Mouse (Mus musculus) E14TG2a.4 (cell line): ENCODE data around the gene Atp8a2.
"Not testable (repeated sequence)": the region's sequence is repeated elsewhere in the genome, so short reads cannot be mapped to it uniquely, and the experiment has no call there.

Source experiments
- H3K27me3 ChIP-seq: 2 replicates; pipeline ENCODE4 v1.6.1; 2014; ENCODE audit warnings: low read length, control low read depth; ENCODE audit not compliant: insufficient read depth
- H3K36me3 ChIP-seq: 2 replicates; pipeline ENCODE4 v1.6.1; 2014; ENCODE audit warnings: low read length, control low read depth; ENCODE audit not compliant: insufficient read depth
- H3K4me1 ChIP-seq: replicated peaks from 2 replicates; pipeline ENCODE4 v1.6.1; 2014; ENCODE audit warnings: low read depth, low read length, control low read depth
- H3K4me3 ChIP-seq: replicated peaks from 2 replicates; pipeline ENCODE4 v1.5.1; 2014; ENCODE audit warnings: mild to moderate bottlenecking, low read length
- H3K9me3 ChIP-seq: 2 replicates; pipeline ENCODE4 v1.6.1; 2014; ENCODE audit warnings: low read length, control low read depth
- CTCF ChIP-seq: conservative IDR thresholded peaks from 2 replicates; pipeline ENCODE4 v1.5.1; 2014; ENCODE audit warnings: low read length
- NANOG ChIP-seq: IDR thresholded peaks from 2 replicates; pipeline ENCODE4 v1.6.1; 2014; ENCODE audit warnings: borderline replicate concordance, low read length, mixed read lengths
- POU5F1 ChIP-seq: IDR thresholded peaks from 2 replicates; pipeline ENCODE4 v1.6.1; 2014; ENCODE audit warnings: low read length, borderline replicate concordance

Atp8a2 gene

DNA sequence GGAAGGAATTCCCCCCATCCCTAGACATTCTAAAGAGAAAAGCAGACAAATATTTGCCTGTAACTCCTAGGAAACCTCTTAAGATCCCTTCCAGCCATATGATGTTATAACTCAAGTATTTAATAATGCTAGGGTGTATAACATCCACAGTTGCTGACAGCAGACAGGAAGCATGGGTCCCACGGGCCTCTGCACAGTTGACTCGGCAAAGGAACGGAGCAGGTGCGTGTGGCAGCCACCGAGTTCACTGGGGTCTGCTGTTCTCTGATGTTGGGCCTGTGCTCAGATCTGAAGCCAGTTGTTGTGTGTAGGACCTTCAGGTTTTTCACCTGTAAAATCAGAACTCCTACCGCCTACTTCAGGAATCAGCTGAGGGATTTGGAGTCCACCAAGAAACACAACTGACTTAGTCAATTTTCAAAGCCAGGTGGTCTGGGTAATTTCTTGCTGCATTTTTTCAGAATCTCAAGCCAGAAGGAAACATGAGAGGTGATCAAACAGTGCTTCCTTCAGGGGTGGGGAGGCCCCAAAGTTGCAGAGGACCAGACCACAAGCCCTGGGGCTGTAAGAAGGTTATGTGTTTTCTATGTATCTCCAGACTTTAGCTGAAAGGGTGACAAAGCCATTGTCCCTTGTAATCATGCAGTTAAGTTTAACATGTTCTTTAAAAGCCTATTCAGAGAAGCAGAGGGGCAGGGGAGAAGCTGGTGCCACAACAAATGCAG lies 338.3 kb downstream of the Atp8a2 start:
- Histone ChIP-seq H3K27me3 (0 out of 2 replicates have a peak, but pooled peaks cover 5% of the 10 kb centered on the region), H3K36me3 (no peaks in the 10 kb centered on the region), H3K9me3 (no peaks in the 10 kb centered on the region), H3K4me3 (no peak overlapping the region), H3K4me1 (peaks cover 3% of the 10 kb centered on the region)
- TF ChIP-seq POU5F1 (no peak), CTCF (no peak), NANOG (no peak)

DNA sequence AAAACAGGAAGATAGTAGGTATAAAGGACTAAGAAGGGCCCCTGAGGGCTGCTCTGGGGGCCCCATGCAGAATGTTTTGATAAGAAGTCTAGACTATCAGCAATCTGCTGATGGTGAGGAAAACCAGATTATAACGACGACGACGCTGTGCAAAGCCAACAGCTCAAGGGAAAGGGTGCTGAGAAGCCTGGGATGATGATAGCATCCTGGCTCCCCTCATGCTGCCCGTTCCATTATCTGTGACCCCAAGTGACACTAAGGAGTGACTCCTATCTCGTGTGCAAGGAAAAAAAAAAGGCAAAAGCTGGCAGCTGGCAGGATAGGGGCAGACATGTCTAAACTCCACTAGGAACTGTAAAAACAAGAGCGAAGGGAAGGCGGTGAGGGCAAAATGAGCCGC lies 343.8 kb downstream of the Atp8a2 start:
- Histone ChIP-seq H3K4me1 (peaks cover 11% of the 10 kb centered on the region), H3K9me3 (no peaks in the 10 kb centered on the region), H3K4me3 (no peak overlapping the region), H3K27me3 (no peaks in the 10 kb centered on the region), H3K36me3 (no peaks in the 10 kb centered on the region)
- TF ChIP-seq POU5F1 (no peak), NANOG (no peak), CTCF (no peak)

DNA sequence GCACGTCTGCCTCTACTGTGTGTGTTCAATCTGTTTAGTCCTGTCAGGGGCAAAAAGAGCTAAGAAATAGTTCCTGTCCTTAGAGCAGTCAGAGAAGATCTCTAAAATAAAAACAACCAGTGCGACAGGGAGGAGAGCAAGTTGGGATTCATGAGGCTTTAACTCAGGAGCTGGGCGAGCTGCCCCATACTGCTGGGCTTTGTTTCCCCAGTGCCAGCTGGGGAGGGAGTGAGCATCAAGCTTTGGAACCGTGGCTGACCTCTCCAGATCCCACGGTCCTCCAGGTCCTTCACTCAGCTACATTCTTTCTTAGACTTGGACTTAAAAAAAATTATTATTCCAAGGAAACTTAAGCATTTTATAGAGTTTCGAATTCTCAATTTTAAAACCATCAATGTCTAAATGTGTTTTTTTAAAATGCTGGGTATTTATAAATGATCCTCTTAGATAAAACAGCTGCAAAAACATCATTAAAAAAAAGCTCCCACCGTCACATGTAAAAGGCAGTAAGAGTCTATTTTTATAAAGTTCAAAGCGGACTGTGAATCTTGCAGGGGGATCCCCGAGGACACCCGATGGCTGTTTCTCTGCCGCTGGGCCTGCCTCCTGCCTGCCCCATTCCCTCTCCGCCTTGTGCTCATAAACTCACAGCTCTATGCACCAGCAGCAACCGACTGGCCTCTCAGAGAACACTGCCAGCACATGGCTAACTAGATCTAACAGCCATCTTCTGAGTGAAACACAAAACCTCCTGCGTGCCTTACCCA lies 350.2 kb downstream of the Atp8a2 start:
- Histone ChIP-seq H3K4me1 (no peaks in the 10 kb centered on the region), H3K9me3 (no peaks in the 10 kb centered on the region), H3K4me3 (no peak overlapping the region), H3K27me3 (0 out of 2 replicates have a peak, but pooled peaks cover 2% of the 10 kb centered on the region), H3K36me3 (no peaks in the 10 kb centered on the region)
- TF ChIP-seq CTCF (no peak), NANOG (no peak), POU5F1 (no peak)

- H3K9me3 ChIP-seq = no peaks in the 10 kb centered on the region
- TF ChIP-seq POU5F1 = no peak
- TF ChIP-seq CTCF = no peak
- no peak for TF ChIP-seq NANOG
Observed at GRCm38 (mm10) chr14:59843264-59843942, 353.6 kb downstream of the Atp8a2 start.

DNA sequence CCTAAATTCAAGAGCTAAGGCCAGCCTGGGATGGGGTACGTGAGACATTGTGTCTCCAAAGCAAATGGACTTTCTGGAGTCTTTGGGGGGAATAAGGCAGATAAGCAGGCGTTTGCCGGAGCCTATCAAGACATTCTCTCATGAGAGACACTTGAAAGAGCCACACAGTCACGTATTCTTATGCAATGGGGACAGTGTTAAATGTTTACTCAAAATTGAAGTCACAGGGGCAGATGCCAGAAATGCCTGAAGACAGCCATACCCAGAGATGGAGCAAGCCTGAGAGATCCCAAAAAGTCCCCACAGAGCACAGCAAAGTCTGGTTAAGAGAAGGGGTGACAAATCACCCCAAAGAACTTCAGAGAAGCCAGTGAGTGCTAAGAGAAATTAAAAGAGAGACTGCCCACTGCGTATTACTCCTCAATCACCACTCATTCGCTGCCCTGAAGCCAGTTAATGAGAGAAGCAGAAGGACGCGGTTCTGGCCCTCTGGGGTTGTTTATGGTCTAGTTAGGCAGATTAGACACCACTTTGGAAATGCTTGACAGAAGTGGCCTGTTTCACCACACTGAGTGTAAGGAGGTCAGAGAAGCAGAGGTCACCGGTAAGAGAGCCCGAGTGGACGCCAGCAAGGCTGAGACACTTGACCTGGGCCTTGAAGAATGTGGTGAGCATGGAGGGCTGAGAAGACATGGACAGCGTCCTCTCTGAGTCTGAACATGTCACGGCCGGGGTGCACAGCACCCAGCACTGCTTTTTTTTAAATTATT lies 356.8 kb downstream of the Atp8a2 start:
- Histone ChIP-seq H3K4me1 (no peaks in the 10 kb centered on the region), H3K4me3 (no peak overlapping the region), H3K9me3 (peaks cover 12% of the 10 kb centered on the region), H3K36me3 (no peaks in the 10 kb centered on the region), H3K27me3 (no peaks in the 10 kb centered on the region)
- no peak for TF ChIP-seq CTCF
- TF ChIP-seq POU5F1 = no peak
- TF ChIP-seq NANOG = no peak

More at GRCm38 (mm10) chr14:59843264-59843942, 353.6 kb downstream of the Atp8a2 start:
- H3K36me3 ChIP-seq = no peaks in the 10 kb centered on the region
- no peak overlapping the region for H3K4me3 ChIP-seq
- H3K4me1 ChIP-seq = no peaks in the 10 kb centered on the region
- H3K27me3 ChIP-seq = 0 out of 2 replicates have a peak, but pooled peaks cover 2% of the 10 kb centered on the region

GRCm38 (mm10) chr14:59838446-59839259 lies 358.3 kb downstream of the Atp8a2 start:
- peaks cover 12% of the 10 kb centered on the region for H3K9me3 ChIP-seq
- H3K27me3 ChIP-seq, H3K4me3 ChIP-seq: not testable (repeated sequence)

DNA sequence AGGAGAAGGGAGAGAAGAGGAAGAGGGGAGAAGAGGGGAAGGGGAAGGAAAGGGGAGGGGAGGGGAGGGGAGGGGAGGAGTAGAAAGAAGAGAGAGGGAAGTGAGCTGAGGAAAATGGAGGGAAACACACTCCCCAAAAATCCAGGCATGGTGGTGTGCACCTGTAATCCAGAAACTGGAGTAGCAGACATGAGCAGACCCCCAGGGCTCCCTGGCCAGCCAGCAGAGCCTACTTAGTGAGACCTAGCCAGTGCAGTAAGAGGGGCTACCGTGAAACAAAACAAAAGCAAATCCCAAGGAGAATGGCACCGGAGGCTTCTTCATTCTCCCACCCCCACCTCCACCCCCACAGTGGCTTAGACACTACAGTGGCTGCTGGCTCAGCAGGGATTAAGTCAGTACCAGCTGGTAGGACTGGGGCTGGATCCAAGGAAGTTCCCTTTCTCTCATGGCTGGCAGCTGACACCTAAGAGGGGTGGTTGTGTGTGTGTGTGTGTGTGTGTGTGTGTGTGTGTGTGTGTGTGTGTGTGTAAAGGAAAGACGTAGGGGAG lies 359.2 kb downstream of the Atp8a2 start:
- H3K27me3 ChIP-seq, H3K36me3 ChIP-seq, H3K4me3 ChIP-seq, H3K4me1 ChIP-seq: not testable (repeated sequence)
- H3K9me3 ChIP-seq = peaks cover 12% of the 10 kb centered on the region

More at GRCm38 (mm10) chr14:59838446-59839259, 358.3 kb downstream of the Atp8a2 start:
- H3K4me1 ChIP-seq, H3K36me3 ChIP-seq: not testable (repeated sequence)
